Mouse (Mus musculus): ENCODE measurements around the gene Neurl1b. TPM values are rescaled to one million over a fixed set of nuclear protein-coding genes. Genes with fewer than 3 reads are reported as not detected.
A peak's percentile ranks its signal among the peaks of the same experiment; 100 is the strongest.

The Neurl1b gene
- polyA plus RNA-seq, 1 experiment = 1.3 TPM

- 73% methylated on average over 4 of the region's 4 CpGs for WGBS
- H3K4me1 ChIP-seq (ENCODE audit: control insufficient read depth, insufficient read depth, low read length) = no peaks in the 10 kb centered on the region; the same call in 1 of the 2 replicates
- H3K27ac ChIP-seq (ENCODE audit: control insufficient read depth, insufficient read depth, low read depth, low read length, poor library complexity) = no peak overlapping the region
- no peak for TF ChIP-seq CTCF (IDR thresholded peaks at IDR 0.05; ENCODE audit: control insufficient read depth, insufficient read depth, low read length)
- no peak for TF ChIP-seq POLR2A (IDR thresholded peaks at IDR 0.05; ENCODE audit: borderline replicate concordance, control insufficient read depth, low read depth, low read length)
- H3K4me3 ChIP-seq (replicated peaks; ENCODE audit: control insufficient read depth, low read depth, low read length) = no peak overlapping the region
Measured at GRCm38 (mm10) chr17:26478672-26479071, 64.0 kb downstream of the Neurl1b start.

DNA sequence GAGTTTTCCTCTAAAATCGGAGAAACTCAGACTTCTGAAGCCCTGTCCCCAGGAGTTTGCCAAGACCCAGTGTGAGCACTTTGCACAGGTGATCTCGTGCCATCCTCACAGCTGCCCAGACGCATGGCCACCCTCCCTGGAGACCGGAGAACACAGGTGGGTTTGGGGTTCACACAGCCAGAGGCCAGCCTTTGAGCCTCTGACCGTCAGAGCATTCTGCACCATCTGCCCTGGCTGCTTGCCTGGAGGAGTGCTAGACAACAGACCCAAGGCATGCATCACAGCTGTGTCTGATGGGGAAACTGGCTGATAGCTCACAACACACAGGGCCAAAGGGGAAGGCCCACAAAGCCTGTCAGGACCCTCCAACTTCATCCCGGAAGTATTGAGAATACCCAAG lies 65.0 kb downstream of the Neurl1b start:
- no peak overlapping the region for H3K4me3 ChIP-seq (replicated peaks; ENCODE audit: control insufficient read depth, low read depth, low read length)
- no peak overlapping the region for H3K27ac ChIP-seq (ENCODE audit: control insufficient read depth, insufficient read depth, low read depth, low read length, poor library complexity)
- H3K4me1 ChIP-seq (ENCODE audit: control insufficient read depth, insufficient read depth, low read length) = peaks cover 1% of the 10 kb centered on the region; the same call in 1 of the 2 replicates
- 81% methylated on average over 6 of the region's 6 CpGs for WGBS
- TF ChIP-seq CTCF (IDR thresholded peaks at IDR 0.05; ENCODE audit: control insufficient read depth, insufficient read depth, low read length) = no peak
- TF ChIP-seq POLR2A (IDR thresholded peaks at IDR 0.05; ENCODE audit: borderline replicate concordance, control insufficient read depth, low read depth, low read length) = no peak

GRCm38 (mm10) chr17:26480956-26481355 lies 66.3 kb downstream of the Neurl1b start:
- TF ChIP-seq CTCF (IDR thresholded peaks at IDR 0.05; ENCODE audit: control insufficient read depth, insufficient read depth, low read length) = no peak
- TF ChIP-seq POLR2A (IDR thresholded peaks at IDR 0.05; ENCODE audit: borderline replicate concordance, control insufficient read depth, low read depth, low read length) = no peak
- WGBS = 52% methylated on average over 4 of the region's 4 CpGs
- Histone ChIP-seq H3K4me3 (replicated peaks; ENCODE audit: control insufficient read depth, low read depth, low read length) (no peak overlapping the region), H3K27ac (ENCODE audit: control insufficient read depth, insufficient read depth, low read depth, low read length, poor library complexity) (0 out of 2 replicates have a peak overlapping the region, but pooled peaks have one; percentile 32), H3K4me1 (ENCODE audit: control insufficient read depth, insufficient read depth, low read length) (peaks cover 1% of the 10 kb centered on the region; the same call in 1 of the 2 replicates)

DNA sequence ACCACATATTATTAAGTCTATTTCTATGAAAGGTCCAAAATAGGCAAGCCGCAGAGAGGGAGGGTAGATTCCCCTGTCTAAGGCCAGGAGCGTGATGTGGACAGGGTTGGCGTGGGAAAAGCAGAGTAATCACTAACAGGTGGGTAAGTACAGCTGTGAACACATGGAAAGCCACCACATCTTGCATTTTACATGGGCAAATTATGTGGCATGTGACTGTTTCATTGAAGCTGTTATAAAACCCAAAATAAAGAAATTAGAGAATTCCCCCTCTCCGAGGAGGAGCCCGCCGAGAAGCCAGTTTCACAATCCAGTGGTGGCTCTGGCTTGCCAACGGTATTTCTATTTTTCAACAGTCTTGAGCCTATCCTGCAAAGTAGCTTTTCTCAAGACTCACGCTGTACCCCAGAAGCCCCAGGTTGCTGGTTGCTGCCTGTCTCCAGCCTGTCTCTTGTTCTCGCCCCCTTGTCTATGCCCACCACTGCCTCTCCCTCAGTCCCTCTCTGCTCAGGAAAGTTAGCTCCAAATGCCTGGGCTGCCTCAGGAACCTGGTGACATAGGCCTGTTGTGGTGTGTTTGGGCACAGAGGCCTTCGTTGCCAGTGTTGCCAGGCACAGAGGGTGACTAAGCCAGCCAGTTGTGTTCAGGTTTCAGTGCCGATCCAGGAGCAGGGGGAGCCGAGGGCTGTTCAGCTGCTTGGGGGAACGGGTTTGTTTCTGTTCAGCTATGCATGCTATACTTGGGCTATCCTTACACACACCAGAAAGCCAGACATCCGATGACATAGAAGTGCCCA lies 70.2 kb downstream of the Neurl1b start:
- H3K4me1 ChIP-seq (ENCODE audit: control insufficient read depth, insufficient read depth, low read length) = peaks cover 3% of the 10 kb centered on the region
- peak overlapping the region; percentile 41; the same call in 1 of the 2 replicates for H3K27ac ChIP-seq (ENCODE audit: control insufficient read depth, insufficient read depth, low read depth, low read length, poor library complexity)
- TF ChIP-seq POLR2A (IDR thresholded peaks at IDR 0.05; ENCODE audit: borderline replicate concordance, control insufficient read depth, low read depth, low read length) (no peak), CTCF (IDR thresholded peaks at IDR 0.05; ENCODE audit: control insufficient read depth, insufficient read depth, low read length) (no peak)
- no peak overlapping the region for H3K4me3 ChIP-seq (replicated peaks; ENCODE audit: control insufficient read depth, low read depth, low read length)
- 47% methylated on average over 14 of the region's 14 CpGs for WGBS

DNA sequence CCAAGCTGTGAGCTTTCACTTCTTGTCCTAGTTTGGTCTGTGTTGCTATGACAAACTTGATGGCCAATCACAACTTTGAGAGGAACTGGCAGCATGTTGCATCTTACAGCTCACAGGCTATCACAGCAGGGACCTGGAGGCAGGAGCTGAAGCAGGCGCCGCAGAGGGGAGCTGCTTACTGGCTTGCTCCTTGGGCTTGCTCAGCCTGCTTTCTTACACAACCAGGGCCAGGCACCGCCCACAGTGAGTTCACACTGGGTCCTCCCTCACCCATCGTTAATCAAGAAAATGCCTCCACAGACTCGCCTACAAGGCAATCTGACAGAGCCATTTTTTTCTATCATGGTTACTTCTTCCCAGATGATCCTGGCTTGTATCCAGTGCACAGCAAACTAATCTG lies 72.6 kb downstream of the Neurl1b start:
- WGBS = 49% methylated on average over 5 of the region's 5 CpGs
- peaks cover 3% of the 10 kb centered on the region for H3K4me1 ChIP-seq (ENCODE audit: control insufficient read depth, insufficient read depth, low read length)
- 0 out of 2 replicates have a peak overlapping the region, but pooled peaks have one; percentile 7 for H3K27ac ChIP-seq (ENCODE audit: control insufficient read depth, insufficient read depth, low read depth, low read length, poor library complexity)
- H3K4me3 ChIP-seq (replicated peaks; ENCODE audit: control insufficient read depth, low read depth, low read length) = no peak overlapping the region
- TF ChIP-seq CTCF (IDR thresholded peaks at IDR 0.05; ENCODE audit: control insufficient read depth, insufficient read depth, low read length) (no peak), POLR2A (IDR thresholded peaks at IDR 0.05; ENCODE audit: borderline replicate concordance, control insufficient read depth, low read depth, low read length) (no peak)

- no peak overlapping the region for H3K27ac ChIP-seq (ENCODE audit: control insufficient read depth, insufficient read depth, low read depth, low read length, poor library complexity)
- WGBS = 88% methylated on average over 4 of the region's 4 CpGs
Measured at GRCm38 (mm10) chr17:26487917-26488316, 73.3 kb downstream of the Neurl1b start.

GRCm38 (mm10) chr17:26488711-26489403 lies 74.2 kb downstream of the Neurl1b start:
- TF ChIP-seq CTCF (IDR thresholded peaks at IDR 0.05; ENCODE audit: control insufficient read depth, insufficient read depth, low read length) = no peak
- no peak for TF ChIP-seq POLR2A (IDR thresholded peaks at IDR 0.05; ENCODE audit: borderline replicate concordance, control insufficient read depth, low read depth, low read length)
- Histone ChIP-seq H3K4me1 (ENCODE audit: control insufficient read depth, insufficient read depth, low read length) (peaks cover 3% of the 10 kb centered on the region), H3K4me3 (replicated peaks; ENCODE audit: control insufficient read depth, low read depth, low read length) (no peak overlapping the region), H3K27ac (ENCODE audit: control insufficient read depth, insufficient read depth, low read depth, low read length, poor library complexity) (no peak overlapping the region)
- WGBS = 76% methylated on average over 8 of the region's 8 CpGs

More at GRCm38 (mm10) chr17:26487917-26488316, 73.3 kb downstream of the Neurl1b start:
- H3K4me3 ChIP-seq (replicated peaks; ENCODE audit: control insufficient read depth, low read depth, low read length) = no peak overlapping the region
- H3K4me1 ChIP-seq (ENCODE audit: control insufficient read depth, insufficient read depth, low read length) = peaks cover 3% of the 10 kb centered on the region
- TF ChIP-seq POLR2A (IDR thresholded peaks at IDR 0.05; ENCODE audit: borderline replicate concordance, control insufficient read depth, low read depth, low read length) (no peak), CTCF (IDR thresholded peaks at IDR 0.05; ENCODE audit: control insufficient read depth, insufficient read depth, low read length) (no peak)

DNA sequence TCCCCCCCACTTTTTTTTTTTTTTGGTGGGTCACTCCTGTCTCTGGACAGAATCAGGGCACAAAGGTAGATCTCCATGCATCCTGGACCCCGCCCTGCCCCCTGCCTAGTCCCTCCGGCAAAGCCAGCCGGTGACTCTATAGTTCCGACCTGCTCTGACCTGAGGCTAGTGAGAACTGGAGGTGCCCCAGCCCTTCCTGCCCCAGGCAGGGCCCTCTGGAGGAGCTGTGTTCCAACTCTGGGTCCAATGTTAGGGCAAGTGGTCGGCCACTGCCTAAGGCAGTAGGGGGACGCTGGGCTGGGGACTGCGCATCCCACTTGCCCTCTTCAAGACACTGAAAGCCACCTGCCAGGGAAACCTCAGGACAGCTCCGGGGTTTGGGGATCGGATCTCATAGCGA lies 75.4 kb downstream of the Neurl1b start:
- WGBS = 89% methylated on average over 10 of the region's 10 CpGs

More for the DNA sequence above, 75.4 kb downstream of the Neurl1b start:
- no peak overlapping the region for H3K27ac ChIP-seq (ENCODE audit: control insufficient read depth, insufficient read depth, low read depth, low read length, poor library complexity)
- H3K4me1 ChIP-seq (ENCODE audit: control insufficient read depth, insufficient read depth, low read length) = peaks cover 2% of the 10 kb centered on the region
- TF ChIP-seq CTCF (IDR thresholded peaks at IDR 0.05; ENCODE audit: control insufficient read depth, insufficient read depth, low read length) (no peak), POLR2A (IDR thresholded peaks at IDR 0.05; ENCODE audit: borderline replicate concordance, control insufficient read depth, low read depth, low read length) (no peak)
- H3K4me3 ChIP-seq (replicated peaks; ENCODE audit: control insufficient read depth, low read depth, low read length) = no peak overlapping the region

Data from bone marrow, adult 2 months (tissue).